Mouse (Mus musculus) CH12.LX (cell line): ENCODE measurements around the gene Slc6a18. TPM values are rescaled to one million over a fixed set of nuclear protein-coding genes. Genes with fewer than 3 reads are reported as not detected.

Source experiments
- DNase-seq: peaks from one replicate; pipeline ENCODE4 v3.0.0-alpha.2; 2013; ENCODE audit errors: extremely low read depth
- H3K27ac ChIP-seq: 2 replicates; pipeline ENCODE4 v1.5.1; 2012; ENCODE audit warnings: low read depth, mild to moderate bottlenecking, control low read depth, moderate library complexity; ENCODE audit not compliant: insufficient read depth
- H3K27me3 ChIP-seq: replicated peaks from 2 replicates; pipeline ENCODE3; 2012; ENCODE audit warnings: inconsistent platforms
- H3K36me3 ChIP-seq, 2 experiments: replicated peaks in 1 of 2; 2 replicates each; pipeline versions ENCODE3 to v1.6.1; 2012; ENCODE audit warnings: inconsistent platforms in 1 of 2, low read length in 1 of 2, mild to moderate bottlenecking in 1 of 2, mixed read lengths in 1 of 2, moderate library complexity in 1 of 2; ENCODE audit not compliant: control insufficient read depth in 1 of 2, insufficient read depth in 1 of 2
- H3K4me1 ChIP-seq, 2 experiments: 2 replicates each; pipeline ENCODE4 v1.6.1; 2012; ENCODE audit warnings: inconsistent platforms in 1 of 2, moderate library complexity in 1 of 2; ENCODE audit not compliant: insufficient read depth in 2 of 2, control insufficient read depth in 1 of 2
- H3K4me2 ChIP-seq: 2 replicates; pipeline ENCODE4 v1.6.1; 2012; ENCODE audit warnings: low read depth, mild to moderate bottlenecking, control low read depth; ENCODE audit not compliant: poor library complexity, insufficient read depth, severe bottlenecking
- H3K4me3 ChIP-seq, 3 experiments: fragments of 150-350 bp in 1 of 3; sonication (generic) in 1 of 3; replicated peaks in 1 of 3; 2 replicates each; pipeline versions ENCODE3 to v1.5.1; 2011 to 2012; ENCODE audit warnings: low read depth in 2 of 3, low read length in 2 of 3, mild to moderate bottlenecking in 2 of 3, moderate library complexity in 2 of 3, control low read depth in 1 of 3, improper control_type of control experiment in 1 of 3, inconsistent platforms in 1 of 3, mixed read lengths in 1 of 3; ENCODE audit not compliant: poor library complexity in 1 of 3
- H3K79me2 ChIP-seq: replicated peaks from 2 replicates; pipeline ENCODE4 v1.6.1; 2012; ENCODE audit warnings: mild to moderate bottlenecking, moderate library complexity; ENCODE audit not compliant: control insufficient read depth, poor library complexity, insufficient read depth, severe bottlenecking; ENCODE audit errors: extremely low read depth
- H3K9ac ChIP-seq: 2 replicates; pipeline ENCODE4 v1.6.1; 2012; ENCODE audit warnings: low read depth, mild to moderate bottlenecking, control low read depth, moderate library complexity; ENCODE audit not compliant: insufficient read depth
- H3K9me3 ChIP-seq: replicated peaks from 2 replicates; pipeline ENCODE3; 2012; ENCODE audit warnings: low read length, inconsistent platforms, mixed read lengths
- BHLHE40 ChIP-seq: IDR thresholded peaks from 2 replicates; pipeline ENCODE4 v1.6.1; 2011; ENCODE audit warnings: mild to moderate bottlenecking, low read depth, low read length, improper control_type of control experiment
- CHD1 ChIP-seq: IDR thresholded peaks from 2 replicates; pipeline ENCODE4 v1.6.1; 2012; ENCODE audit warnings: low read depth, low read length, improper control_type of control experiment, inconsistent platforms
- CHD2 ChIP-seq: IDR thresholded peaks from 2 replicates; pipeline ENCODE4 v1.6.1; 2011; ENCODE audit warnings: low read length, improper control_type of control experiment
- CTCF ChIP-seq, 2 experiments: IDR thresholded peaks in 1 of 2; conservative IDR thresholded peaks in 1 of 2; 2 replicates each; pipeline ENCODE4 v1.5.1; 2011 to 2012; ENCODE audit warnings: low read depth in 2 of 2, low read length in 2 of 2, improper control_type of control experiment in 1 of 2, inconsistent platforms in 1 of 2, mild to moderate bottlenecking in 1 of 2, moderate library complexity in 1 of 2
- EP300 ChIP-seq: IDR thresholded peaks from 2 replicates; pipeline ENCODE4 v1.6.1; 2011; ENCODE audit warnings: low read length, improper control_type of control experiment
- HCFC1 ChIP-seq: IDR thresholded peaks from 2 replicates; pipeline ENCODE4 v1.6.1; 2012; ENCODE audit warnings: low read depth, mild to moderate bottlenecking, inconsistent platforms, low read length, improper control_type of control experiment
- JUN ChIP-seq: IDR thresholded peaks from 2 replicates; pipeline ENCODE4 v1.6.1; 2011; ENCODE audit warnings: low read depth, mild to moderate bottlenecking, low read length, improper control_type of control experiment, moderate library complexity; ENCODE audit not compliant: insufficient read depth
- JUND ChIP-seq: conservative IDR thresholded peaks from 2 replicates; pipeline ENCODE4 v1.6.1; 2011; ENCODE audit warnings: low read depth, low read length, improper control_type of control experiment
- MAFK ChIP-seq: IDR thresholded peaks from 2 replicates; pipeline ENCODE4 v1.6.1; 2011; ENCODE audit warnings: low read length, improper control_type of control experiment; ENCODE audit not compliant: insufficient replicate concordance
- MAX ChIP-seq: IDR thresholded peaks from 2 replicates; pipeline ENCODE4 v1.6.1; 2011; ENCODE audit warnings: low read length, improper control_type of control experiment
- MEF2A ChIP-seq: IDR thresholded peaks from 2 replicates; pipeline ENCODE4 v1.6.1; 2014; ENCODE audit warnings: low read depth, mild to moderate bottlenecking, inconsistent platforms, low read length, improper control_type of control experiment, borderline replicate concordance
- MYC ChIP-seq: IDR thresholded peaks from 2 replicates; pipeline ENCODE4 v1.6.1; 2011; ENCODE audit warnings: low read depth, mild to moderate bottlenecking, improper control_type of control experiment, low read length
- PAX5 ChIP-seq: IDR thresholded peaks from 2 replicates; pipeline ENCODE4 v1.6.1; 2012; ENCODE audit warnings: low read length, inconsistent platforms, mixed read lengths
- POLR2A ChIP-seq: IDR thresholded peaks from 2 replicates; pipeline ENCODE4 v1.6.1; 2011; ENCODE audit warnings: low read depth, mild to moderate bottlenecking, improper control_type of control experiment, low read length
- RAD21 ChIP-seq: IDR thresholded peaks from 2 replicates; pipeline ENCODE4 v1.6.1; 2011; ENCODE audit warnings: low read depth, mild to moderate bottlenecking, low read length, improper control_type of control experiment, moderate library complexity
- RCOR1 ChIP-seq: conservative IDR thresholded peaks from 2 replicates; pipeline ENCODE4 v1.6.1; 2012; ENCODE audit warnings: low read depth, mild to moderate bottlenecking, inconsistent platforms, low read length, improper control_type of control experiment
- SMC3 ChIP-seq: IDR thresholded peaks from 2 replicates; pipeline ENCODE4 v1.6.1; 2011; ENCODE audit warnings: low read depth, low read length, improper control_type of control experiment
- TBP ChIP-seq: conservative IDR thresholded peaks from 2 replicates; pipeline ENCODE4 v1.6.1; 2011; ENCODE audit warnings: low read depth, low read length, improper control_type of control experiment
- TCF12 ChIP-seq: IDR thresholded peaks from 2 replicates; pipeline ENCODE4 v1.6.1; 2014; ENCODE audit warnings: low read depth, mild to moderate bottlenecking, inconsistent platforms, low read length, improper control_type of control experiment
- USF1 ChIP-seq: IDR thresholded peaks from 2 replicates; pipeline ENCODE4 v1.6.1; 2014; ENCODE audit warnings: low read depth, mild to moderate bottlenecking, inconsistent platforms, low read length, improper control_type of control experiment
- USF2 ChIP-seq: conservative IDR thresholded peaks from 2 replicates; pipeline ENCODE4 v1.6.1; 2011; ENCODE audit warnings: low read depth, low read length, improper control_type of control experiment
- ZC3H11A ChIP-seq: IDR thresholded peaks from 2 replicates; pipeline ENCODE4 v1.6.1; 2012; ENCODE audit warnings: low read depth, mild to moderate bottlenecking, inconsistent platforms, low read length, improper control_type of control experiment
- ZKSCAN1 ChIP-seq: IDR thresholded peaks from 2 replicates; pipeline ENCODE4 v1.6.1; 2012; ENCODE audit warnings: low read depth, inconsistent platforms, low read length, improper control_type of control experiment, borderline replicate concordance
- ZMIZ1 ChIP-seq: IDR thresholded peaks from 2 replicates; pipeline ENCODE4 v1.6.1; 2012; ENCODE audit warnings: low read depth, mild to moderate bottlenecking, inconsistent platforms, low read length, improper control_type of control experiment
- dilution Hi-C: fragments of 300-500 bp; cut with MboI; formaldehyde crosslinking; loops from 2 replicates; pipeline ENCODE4 v1.14.3; 2020; ENCODE audit warnings: low sequenced_read_pairs; ENCODE audit not compliant: extremely low pct_unique_long_range_greater_than_20kb, extremely low pct_ligation_motif_present
- in situ Hi-C: fragments of 300-500 bp; cut with MboI; formaldehyde crosslinking; loops from 3 replicates; pipeline ENCODE4 v1.14.3; 2019; ENCODE audit warnings: low sequenced_read_pairs, low pct_ligation_motif_present, low pct_unique_long_range_greater_than_20kb, mixed read lengths
- polyA plus RNA-seq: library from polyadenylated mRNA; unstranded; fragments of >175 nt; gene quantifications from 2 replicates; pipeline ENCODE4 v1.2.1, GENCODE M21; 2012; ENCODE audit warnings: low read depth; ENCODE audit not compliant: insufficient read length
- total RNA-seq, 2 experiments: library from RNA; depleted of rRNA; stranded (reverse); fragments of 300-350 nt in 1 of 2; fragments of >200 nt in 1 of 2; gene quantifications; 2 replicates each; pipeline ENCODE4 v1.2.3; 2012 to 2014

The Slc6a18 gene
- total and polyA plus RNA-seq, 3 experiments, result not detected

DNA sequence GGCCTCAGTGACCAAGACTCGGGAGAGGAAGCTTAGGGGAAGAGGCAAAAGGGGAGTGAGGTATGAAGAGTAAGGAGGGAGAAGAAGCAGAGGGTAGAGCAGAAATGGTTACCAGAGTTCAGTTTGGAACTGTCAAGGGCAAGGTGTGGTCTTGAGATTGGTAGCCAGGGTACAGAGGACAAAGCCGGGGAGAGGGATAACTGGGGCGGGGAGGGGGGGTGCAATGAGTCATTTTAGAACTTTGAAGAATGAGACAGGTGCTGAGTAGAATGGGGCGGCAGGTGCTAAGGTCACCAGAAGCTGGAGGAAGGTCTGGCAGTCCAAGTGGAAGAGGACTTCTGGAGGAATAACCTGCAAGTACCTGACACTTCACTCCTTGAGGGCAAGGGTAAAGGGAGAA is 35.4 kb upstream of the Slc6a18 start:
- H3K9me3 ChIP-seq, result no peaks in the 10 kb centered on the region
- H3K4me1 ChIP-seq, result peaks cover 0 to 17% of the 10 kb centered on the region in 2 experiments; a peak in 2 of 4 replicates
- dilution Hi-C loops, result no loop called here
- H3K27ac ChIP-seq, result no peak overlapping the region
- no peaks in the 10 kb centered on the region for H3K36me3 ChIP-seq
- H3K79me2 ChIP-seq, result no peaks in the 10 kb centered on the region
- H3K4me3 ChIP-seq, result no peak overlapping the region
- H3K27me3 ChIP-seq, result peaks cover 5% of the 10 kb centered on the region
- H3K9ac ChIP-seq, result no peak overlapping the region
- in situ Hi-C loops, result no loop called here
- no peak overlapping the region for H3K4me2 ChIP-seq
- TF ChIP-seq RAD21 (no peak), ZC3H11A (no peak), POLR2A (no peak), ZKSCAN1 (no peak), JUN (no peak), CHD1 (no peak), MAFK (no peak), EP300 (no peak), TCF12 (no peak), MAX (no peak), RCOR1 (no peak)
- no peak for DNase-seq

DNA sequence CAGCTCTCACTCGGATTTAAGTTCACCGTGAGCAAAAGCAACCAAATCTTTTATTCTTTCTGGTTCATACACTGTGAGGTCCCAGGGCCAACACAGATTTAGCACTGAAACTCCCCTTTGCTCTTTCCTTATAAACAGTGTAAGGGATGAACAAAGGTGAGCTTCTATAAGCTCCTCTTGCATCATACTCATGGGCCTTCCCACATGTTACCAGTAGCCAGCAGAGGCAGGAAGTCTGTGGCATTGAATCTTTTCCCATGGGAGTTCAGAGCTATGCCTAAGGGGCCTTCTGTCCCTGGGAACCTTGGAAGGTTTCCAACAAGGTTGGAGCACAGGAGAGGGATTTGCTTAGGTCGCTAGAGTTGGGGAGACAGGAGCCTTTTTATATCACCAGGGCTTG is 34.4 kb upstream of the Slc6a18 start:
- Histone ChIP-seq H3K9ac (no peak overlapping the region), H3K79me2 (no peaks in the 10 kb centered on the region), H3K36me3 (no peaks in the 10 kb centered on the region), H3K4me1 (peaks cover 0 to 17% of the 10 kb centered on the region in 2 experiments; a peak in 2 of 4 replicates), H3K27me3 (peaks cover 5% of the 10 kb centered on the region), H3K9me3 (no peaks in the 10 kb centered on the region), H3K27ac (no peak overlapping the region), H3K4me2 (no peak overlapping the region), H3K4me3 (no peak overlapping the region)
- no peak for DNase-seq
- in situ Hi-C loops (no loop called here), dilution Hi-C loops (no loop called here)
- TF ChIP-seq ZKSCAN1 (no peak), MAFK (no peak), MYC (no peak), JUND (no peak), EP300 (no peak), USF1 (no peak), CHD2 (no peak), BHLHE40 (no peak), ZC3H11A (no peak), TBP (no peak), HCFC1 (no peak), MEF2A (no peak), MAX (no peak), USF2 (no peak), ZMIZ1 (no peak), SMC3 (no peak), CTCF (conservative IDR thresholded peaks at IDR 0.05 in 1 of 2, IDR thresholded peaks at IDR 0.05 in 1 of 2; ENCODE audit: low read depth in 2 of 2, low read length in 2 of 2) (no peak), PAX5 (no peak), POLR2A (no peak)
